Mouse (Mus musculus) heart, embryonic 10.5 days (tissue): ENCODE measurements around the gene Fut2. TPM values are rescaled to one million over a fixed set of nuclear protein-coding genes. Genes with fewer than 3 reads are reported as not detected.

Source experiments
- DNase-seq: peaks from one replicate; pipeline ENCODE4 v3.0.0-alpha.2; 2017; ENCODE audit warnings: low spot score
- H3K27ac ChIP-seq: fragments of 300-500 bp; sonication (generic); 2 replicates; pipeline ENCODE4 v1.5.1; 2016; ENCODE audit warnings: mild to moderate bottlenecking
- H3K27me3 ChIP-seq: fragments of 300-500 bp; sonication (generic); 2 replicates; pipeline ENCODE4 v1.6.1; 2016; ENCODE audit warnings: mild to moderate bottlenecking; ENCODE audit not compliant: poor library complexity, insufficient read depth, severe bottlenecking
- H3K36me3 ChIP-seq: fragments of 300-500 bp; sonication (generic); 2 replicates; pipeline ENCODE4 v1.6.1; 2016; ENCODE audit warnings: mild to moderate bottlenecking, moderate library complexity
- H3K4me1 ChIP-seq: fragments of 300-500 bp; sonication (generic); 2 replicates; pipeline ENCODE4 v1.6.1; 2016; ENCODE audit warnings: mild to moderate bottlenecking
- H3K4me3 ChIP-seq: fragments of 300-500 bp; sonication (generic); 2 replicates; pipeline ENCODE4 v1.5.1; 2016; ENCODE audit warnings: mild to moderate bottlenecking, moderate library complexity
- H3K9me3 ChIP-seq: fragments of 300-500 bp; sonication (generic); 2 replicates; pipeline ENCODE4 v1.6.1; 2016; ENCODE audit warnings: mild to moderate bottlenecking, moderate library complexity
- WGBS: fragments of 180-500 bp; shearing (Covaris S2); methylation state at CpG from one replicate; pipeline ENCODE4 v1.1.7; 2016; 5-methylcytosine and 5-hydroxymethylcytosine counted together
- polyA plus RNA-seq: library from polyadenylated mRNA; unstranded; fragments of >200 nt; fragmentation: Nextera tagmentation; extraction: Ambion mirVana; gene quantifications from 2 replicates; pipeline ENCODE4 v1.2.1, GENCODE M21; 2016

Gene Fut2
- polyA plus RNA-seq, 1 experiment from 2014 or later: 1.1 TPM

DNA sequence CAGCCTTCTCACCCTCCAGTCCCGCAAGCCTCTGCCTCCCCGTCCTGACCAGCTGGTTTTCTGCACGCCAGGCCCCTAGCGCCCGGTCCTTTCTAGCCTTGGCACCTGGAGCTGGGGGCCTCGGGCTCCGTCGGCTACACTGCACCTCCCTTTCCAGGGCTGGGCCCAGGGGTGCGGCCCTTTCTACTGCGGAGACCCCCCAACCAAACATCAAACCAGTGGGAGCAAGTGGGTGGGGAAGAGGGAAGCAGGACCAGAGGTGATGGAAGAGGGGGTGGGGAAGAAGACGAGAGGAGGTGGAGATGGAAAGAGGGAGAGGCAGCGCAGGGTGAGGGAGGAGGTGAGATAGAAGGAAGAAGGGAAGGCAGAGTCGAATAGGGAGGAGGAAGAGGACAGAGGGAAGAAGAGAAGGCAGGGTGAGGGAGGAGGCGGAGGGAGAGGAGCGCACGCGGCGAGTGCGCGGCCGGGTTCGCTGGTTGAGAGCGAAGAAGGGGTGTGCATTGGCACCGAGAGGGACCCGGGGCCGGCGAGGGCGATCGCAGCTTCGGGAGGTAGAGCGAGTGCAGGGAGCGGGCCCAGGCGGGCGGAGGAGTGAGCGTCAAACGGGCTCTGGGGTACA, 33.4 kb upstream of the Fut2 start, which contains the start of gene Car11:
Gene Car11, plus strand, starts transcription at position 321 of the 619 bp plus-strand sequence.
- Histone ChIP-seq H3K27me3 (peaks cover 39% of the 10 kb centered on the region), H3K27ac (peak within 1 kb of the TSS; percentile 31; the same call in 1 of the 2 replicates), H3K4me3 (peak within 1 kb of the TSS; percentile 58), H3K9me3 (no peaks in the 10 kb centered on the region), H3K4me1 (peaks cover 44% of the 10 kb centered on the region), H3K36me3 (no peaks in the 10 kb centered on the region)
- no peak for DNase-seq
- WGBS: under 1% methylated on average over 35 of the region's 36 CpGs

DNA sequence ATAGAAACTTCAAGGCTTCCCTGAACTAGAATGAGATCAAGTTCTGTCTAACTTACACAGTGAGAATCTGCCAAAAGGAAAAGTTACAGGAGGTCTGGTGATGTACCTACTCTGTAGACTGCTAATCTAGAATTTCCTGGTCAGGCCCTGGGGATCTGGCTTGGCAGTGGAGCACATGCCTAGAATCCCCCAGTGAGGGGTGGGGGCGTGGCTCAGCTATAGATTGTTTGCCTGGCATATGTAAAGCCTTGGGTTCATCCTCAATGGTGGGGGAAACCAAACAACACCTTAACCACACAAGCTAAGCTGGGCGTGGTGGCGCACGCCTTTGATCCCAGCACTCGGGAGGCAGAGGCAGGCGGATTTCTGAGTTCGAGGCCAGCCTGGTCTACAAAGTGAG, 31.7 kb upstream of the Fut2 start:
- 88% methylated on average over 7 of the region's 7 CpGs for WGBS
- Histone ChIP-seq H3K4me3 (no peak overlapping the region), H3K9me3 (no peaks in the 10 kb centered on the region), H3K27me3 (peaks cover 39% of the 10 kb centered on the region), H3K4me1 (peaks cover 36% of the 10 kb centered on the region), H3K36me3 (no peaks in the 10 kb centered on the region), H3K27ac (no peak overlapping the region)
- no peak for DNase-seq

DNA sequence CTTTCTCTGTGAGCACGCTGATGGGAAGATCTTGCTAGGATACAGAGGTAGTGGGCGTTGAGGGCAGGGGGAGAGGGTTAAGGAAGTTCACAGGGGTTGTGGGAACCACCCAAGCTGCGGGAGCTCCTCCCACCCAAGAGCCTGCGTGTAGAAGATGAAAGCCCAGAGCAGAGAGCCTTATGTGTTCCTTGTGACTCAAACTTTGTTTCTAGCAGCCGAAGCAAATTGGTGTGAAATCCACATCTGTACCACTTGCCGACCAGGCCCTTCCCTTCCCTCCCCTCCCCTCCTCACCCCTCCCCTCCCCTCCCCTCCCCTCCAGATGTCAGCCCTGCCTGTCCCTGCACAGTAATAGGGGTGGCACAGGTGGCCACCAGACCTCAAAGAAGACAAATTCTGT, 28.9 kb upstream of the Fut2 start:
- Histone ChIP-seq H3K27ac (no peak overlapping the region), H3K4me3 (no peak overlapping the region), H3K9me3 (no peaks in the 10 kb centered on the region), H3K27me3 (peaks cover 24% of the 10 kb centered on the region), H3K4me1 (peaks cover 34% of the 10 kb centered on the region), H3K36me3 (no peaks in the 10 kb centered on the region)
- whole genome bisulfite sequencing: 34% methylated on average over 6 of the region's 6 CpGs
- no peak for DNase-seq

DNA sequence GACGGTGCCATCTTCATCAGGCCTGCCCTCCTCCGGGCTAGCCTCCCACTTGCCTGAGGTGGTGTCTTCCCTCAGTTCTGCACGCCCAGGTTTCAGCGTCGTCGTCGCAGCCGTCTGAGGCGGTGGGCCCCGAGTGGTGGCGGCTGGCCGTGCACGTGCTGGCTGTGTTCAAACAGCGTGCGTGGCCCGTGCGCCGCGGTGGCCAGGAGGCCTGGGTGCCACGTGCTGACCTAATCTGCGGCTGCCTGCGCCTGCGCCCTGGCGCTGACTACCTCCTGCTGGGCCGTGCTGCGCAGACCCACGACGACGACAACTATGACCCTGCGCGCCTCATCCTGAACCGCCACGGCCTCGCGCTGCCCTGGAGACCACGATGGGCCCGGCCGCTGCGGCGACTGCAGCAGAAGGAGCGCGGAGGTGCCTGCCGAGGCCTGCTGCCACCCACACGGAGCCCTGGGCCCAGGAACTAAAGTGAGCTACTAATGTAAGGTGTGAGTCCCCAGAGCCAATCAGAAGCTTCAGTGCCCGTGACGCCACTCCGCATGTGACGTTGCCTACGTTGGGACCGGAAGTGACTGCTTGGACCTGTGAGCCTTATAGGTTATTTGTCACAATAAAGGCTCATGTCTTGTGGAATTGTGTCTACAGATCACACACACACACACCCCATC, 27.9 kb upstream of the Fut2 start, which contains the start of gene Sec1:
Gene Sec1, minus strand, starts transcription at position 482 of the 671 bp plus-strand sequence.
- Histone ChIP-seq H3K4me3 (no peak within 1 kb of the TSS), H3K27ac (peak within 1 kb of the TSS; percentile 47; the same call in 1 of the 2 replicates), H3K9me3 (no peaks in the 10 kb centered on the region), H3K36me3 (no peaks in the 10 kb centered on the region), H3K27me3 (peaks cover 14% of the 10 kb centered on the region), H3K4me1 (peaks cover 34% of the 10 kb centered on the region)
- no peak for DNase-seq
- WGBS: 80% methylated on average over 50 of the region's 50 CpGs

DNA sequence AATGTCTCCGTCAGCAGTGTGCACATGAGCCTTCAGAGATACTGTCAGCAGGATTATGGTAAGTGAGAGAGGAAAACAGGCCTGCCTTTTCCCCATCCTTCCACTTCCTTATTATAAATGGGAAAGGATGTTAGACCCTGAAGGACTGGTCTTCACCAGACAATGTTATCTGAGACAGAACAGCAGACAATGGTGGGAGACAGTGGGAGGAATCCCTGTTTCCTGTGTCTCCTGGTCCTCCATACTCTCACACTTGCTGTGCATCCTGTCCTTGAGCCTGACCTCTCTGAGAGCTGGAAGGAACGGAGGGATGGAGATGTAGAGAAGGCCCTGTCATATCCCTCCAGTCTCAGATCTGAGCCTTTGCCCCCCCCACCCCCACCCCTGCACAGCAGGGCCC, 26.2 kb upstream of the Fut2 start:
- no peak overlapping the region for H3K27ac ChIP-seq
- H3K9me3 ChIP-seq: no peaks in the 10 kb centered on the region
- no peak for DNase-seq
- H3K36me3 ChIP-seq: no peaks in the 10 kb centered on the region
- 45% methylated on average over 2 of the region's 2 CpGs for WGBS
- no peaks in the 10 kb centered on the region for H3K27me3 ChIP-seq
- peaks cover 38% of the 10 kb centered on the region for H3K4me1 ChIP-seq
- H3K4me3 ChIP-seq: no peak overlapping the region

DNA sequence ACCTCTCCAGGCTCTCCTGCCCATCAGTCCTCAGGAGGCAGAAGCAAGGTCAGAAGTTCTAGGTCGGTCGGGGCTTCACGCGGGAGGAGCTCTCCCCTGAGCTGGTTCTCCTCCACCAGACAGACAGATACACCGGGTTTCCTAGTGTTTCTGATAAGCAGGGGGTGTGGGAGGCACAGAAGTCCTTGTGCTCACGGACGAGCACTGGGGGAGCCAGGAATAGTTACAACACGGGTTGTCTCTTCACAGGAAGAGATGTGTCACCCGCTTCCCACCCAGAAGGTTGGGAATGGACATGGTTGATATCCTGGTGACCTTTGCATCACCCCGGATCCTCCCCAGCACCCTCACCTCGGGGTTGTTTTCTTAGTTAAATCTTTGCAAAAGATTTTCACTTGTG, 23.6 kb upstream of the Fut2 start:
- Histone ChIP-seq H3K27me3 (peaks cover 6% of the 10 kb centered on the region; the same call in 1 of the 2 replicates), H3K36me3 (no peaks in the 10 kb centered on the region), H3K27ac (peak overlapping the region; percentile 72), H3K4me1 (peaks cover 57% of the 10 kb centered on the region), H3K9me3 (no peaks in the 10 kb centered on the region), H3K4me3 (no peak overlapping the region)
- 16% methylated on average over 11 of the region's 11 CpGs for WGBS
- no peak for DNase-seq

DNA sequence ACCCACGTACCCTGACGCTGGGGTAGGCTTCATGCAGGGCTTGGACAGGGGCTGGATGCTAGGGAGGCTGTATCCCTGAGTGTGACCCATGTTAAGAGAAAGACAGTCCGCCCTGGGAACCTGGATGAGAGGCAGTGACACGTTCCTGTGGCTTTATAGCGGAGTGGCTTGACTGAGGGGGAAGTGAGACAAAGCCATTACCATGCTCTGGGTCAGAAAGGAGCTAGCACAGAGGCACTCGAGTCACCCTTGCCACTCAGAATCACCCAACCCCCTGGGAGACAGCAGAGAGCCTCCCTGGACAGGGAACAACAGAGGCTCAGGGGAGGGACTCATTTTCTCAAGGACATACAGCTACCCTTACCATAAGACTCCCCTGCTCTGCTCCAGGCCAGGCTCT, 22.9 kb upstream of the Fut2 start:
- peaks cover 9% of the 10 kb centered on the region; the same call in 1 of the 2 replicates for H3K27me3 ChIP-seq
- H3K4me3 ChIP-seq: no peak overlapping the region
- H3K27ac ChIP-seq: peak overlapping the region; percentile 72
- WGBS: 55% methylated on average over 6 of the region's 6 CpGs
- peaks cover 56% of the 10 kb centered on the region for H3K4me1 ChIP-seq
- H3K36me3 ChIP-seq: no peaks in the 10 kb centered on the region
- H3K9me3 ChIP-seq: no peaks in the 10 kb centered on the region
- no peak for DNase-seq

DNA sequence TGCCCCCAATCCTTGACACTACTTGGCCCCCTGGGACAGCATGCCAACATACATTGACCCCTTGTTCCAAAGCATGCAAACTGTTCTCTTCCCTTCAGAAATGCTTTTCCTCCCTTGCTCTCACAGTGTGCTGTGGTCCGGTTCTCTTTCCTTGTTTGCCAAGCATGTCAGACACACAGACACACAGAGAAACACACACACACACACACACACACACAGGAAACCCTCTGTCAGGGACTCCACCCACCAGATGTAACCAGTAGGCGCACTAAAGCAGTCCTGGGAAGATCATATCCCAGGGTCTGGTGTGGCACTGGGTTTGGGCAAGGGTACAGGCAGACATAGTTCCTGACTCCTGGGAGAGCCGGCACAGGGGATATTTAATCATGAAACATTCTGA, 20.6 kb upstream of the Fut2 start:
- peaks cover 61% of the 10 kb centered on the region for H3K4me1 ChIP-seq
- peak overlapping the region; percentile 72; the same call in 1 of the 2 replicates for H3K27ac ChIP-seq
- no peak for DNase-seq
- no peak overlapping the region for H3K4me3 ChIP-seq
- peaks cover 14% of the 10 kb centered on the region; the same call in 1 of the 2 replicates for H3K27me3 ChIP-seq
- WGBS: 80% methylated on average over 3 of the region's 3 CpGs
- H3K9me3 ChIP-seq: no peaks in the 10 kb centered on the region
- H3K36me3 ChIP-seq: no peaks in the 10 kb centered on the region

DNA sequence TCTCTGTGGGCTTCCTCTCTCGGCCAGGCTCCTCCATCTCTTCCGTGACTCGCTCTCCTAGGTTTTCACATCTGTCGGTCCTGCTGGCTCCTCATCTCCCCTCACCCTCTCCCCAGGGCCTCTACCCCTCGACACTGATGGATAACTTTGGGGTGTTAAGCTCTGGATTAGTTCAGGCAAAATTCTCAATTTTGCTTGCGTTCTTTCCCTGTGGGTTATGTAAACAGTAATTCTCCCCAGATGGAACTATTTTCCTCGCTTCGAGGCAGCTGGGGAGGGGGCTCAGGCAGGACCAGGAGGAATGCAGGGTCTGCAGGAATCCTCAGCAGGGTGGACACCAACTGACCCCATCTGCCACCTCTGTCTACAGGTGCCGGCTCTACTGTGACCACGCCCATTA, 19.6 kb upstream of the Fut2 start:
- Histone ChIP-seq H3K4me1 (peaks cover 58% of the 10 kb centered on the region), H3K4me3 (no peak overlapping the region), H3K9me3 (no peaks in the 10 kb centered on the region), H3K27ac (peak overlapping the region; percentile 72), H3K27me3 (peaks cover 14% of the 10 kb centered on the region; the same call in 1 of the 2 replicates), H3K36me3 (no peaks in the 10 kb centered on the region)
- WGBS: 60% methylated on average over 10 of the region's 10 CpGs
- DNase-seq: no peak

DNA sequence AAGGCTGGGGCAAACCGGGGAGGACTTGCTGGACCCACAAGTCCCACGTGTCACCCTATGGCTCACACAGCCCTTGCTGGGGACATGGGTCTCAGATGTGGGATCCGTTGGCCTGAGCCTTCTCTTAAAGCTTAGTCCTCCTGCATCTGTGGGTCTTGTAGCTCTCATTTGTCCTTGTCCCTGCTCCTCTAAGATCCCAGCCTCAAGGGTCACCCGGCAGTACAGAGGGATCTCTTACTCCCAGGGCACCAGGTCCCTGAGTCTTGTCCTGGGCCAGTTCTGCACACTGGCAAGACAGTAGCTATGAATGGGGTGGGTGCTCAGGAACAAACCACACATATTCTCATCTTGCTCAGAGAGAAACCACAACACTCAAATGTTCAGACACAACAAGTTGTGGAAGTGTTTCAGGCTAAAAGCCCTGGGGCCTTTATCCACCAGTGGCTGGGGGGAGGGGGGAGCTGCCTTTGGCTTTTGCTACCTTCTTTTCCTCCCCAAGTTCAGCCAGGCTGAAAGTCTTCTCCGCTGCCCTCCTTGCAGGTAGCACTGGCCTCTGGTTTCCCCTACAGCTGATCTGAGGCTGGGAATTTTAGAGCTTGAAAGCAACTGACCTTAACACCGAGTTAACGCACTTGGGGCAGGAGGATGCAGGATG, 17.3 kb upstream of the Fut2 start, which contains the start of gene Ntn5:
Gene Ntn5, plus strand, starts transcription at position 627 of the 655 bp plus-strand sequence.
- Histone ChIP-seq H3K4me3 (0 out of 2 replicates have a peak within 1 kb of the TSS, but pooled peaks have one; percentile 43), H3K27ac (peak within 1 kb of the TSS; percentile 91), H3K4me1 (peaks cover 50% of the 10 kb centered on the region), H3K36me3 (no peaks in the 10 kb centered on the region), H3K27me3 (peaks cover 14% of the 10 kb centered on the region; the same call in 1 of the 2 replicates), H3K9me3 (no peaks in the 10 kb centered on the region)
- 74% methylated on average over 7 of the region's 7 CpGs for WGBS
- no peak for DNase-seq

DNA sequence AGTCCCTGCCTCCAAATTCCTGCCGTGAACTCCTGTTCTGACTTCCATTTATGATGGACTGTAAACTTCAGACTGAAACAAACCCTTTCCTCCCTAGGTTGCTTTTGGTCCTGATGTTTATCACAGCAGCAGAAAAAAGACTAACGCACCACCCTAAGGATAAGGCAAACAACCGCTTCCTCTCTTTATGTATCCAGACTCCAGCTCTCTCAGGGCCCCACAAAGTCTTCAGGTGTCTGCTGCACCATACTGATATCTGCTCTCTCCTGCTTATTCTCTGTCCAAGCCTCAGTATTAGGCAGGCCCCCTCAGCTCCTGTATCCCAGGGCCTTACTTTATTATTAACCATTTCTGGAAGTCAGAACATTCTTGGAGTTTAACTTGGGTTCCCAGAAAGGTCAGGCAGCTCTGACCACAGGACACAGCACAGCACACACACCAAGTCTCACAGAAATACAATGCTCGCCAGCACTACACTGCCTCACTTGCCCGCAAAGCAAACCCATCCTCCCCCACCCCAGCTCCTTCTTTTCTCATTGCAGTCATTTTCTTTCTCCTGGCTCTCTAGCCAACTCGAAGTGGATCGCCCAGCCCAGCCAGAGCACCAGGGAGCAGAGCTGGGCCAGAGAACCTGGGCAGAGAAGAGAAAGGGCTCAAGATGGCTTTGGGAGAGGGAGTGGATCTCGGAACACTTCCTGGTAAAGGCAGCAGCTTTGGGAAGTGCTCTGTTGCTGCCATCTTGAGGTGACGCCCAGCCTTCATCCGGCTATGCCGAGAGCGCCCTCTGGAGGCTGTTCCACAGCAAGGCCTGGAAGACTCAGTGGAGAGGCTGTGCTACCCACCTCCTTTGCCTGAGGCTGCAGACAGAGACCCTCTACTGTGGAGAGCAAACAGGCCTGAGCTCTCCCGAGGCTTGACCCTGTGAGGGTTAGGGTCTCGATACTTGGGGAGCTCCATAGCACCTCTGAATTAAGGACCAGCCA, 16.2 kb upstream of the Fut2 start:
- Histone ChIP-seq H3K4me3 (peak overlapping the region; percentile 43), H3K9me3 (no peaks in the 10 kb centered on the region), H3K4me1 (peaks cover 58% of the 10 kb centered on the region), H3K36me3 (no peaks in the 10 kb centered on the region), H3K27ac (peak overlapping the region; percentile 91), H3K27me3 (peaks cover 17% of the 10 kb centered on the region; the same call in 1 of the 2 replicates)
- 29% methylated on average over 14 of the region's 14 CpGs for WGBS
- peak; percentile 95 for DNase-seq
